Mouse (Mus musculus) left cerebral cortex, postnatal 36 days (tissue): ENCODE measurements around the gene Omg. TPM values are rescaled to one million over a fixed set of nuclear protein-coding genes. Genes with fewer than 3 reads are reported as not detected.

Experiments
- DNase-seq, 2 experiments: peaks; one replicate each; pipeline ENCODE4 v3.0.0; 2021 to 2022; ENCODE audit warnings: low spot score in 2 of 2, mixed read lengths in 1 of 2
- intact Hi-C: fragments of 180-260 bp; cut with DNase I; formaldehyde crosslinking; loops from one replicate; pipeline ENCODE4 v1.15.1; 2025
- total RNA-seq, 2 experiments: library from RNA; stranded (reverse); gene quantifications; 2 replicates each; pipeline ENCODE4 v1.2.3; 2021

The Omg gene
- total RNA-seq, 2 experiments from 2014 or later, result 113 to 132 TPM

GRCm38 (mm10) chr11:79519878-79520291 is 16.0 kb upstream of the Omg start:
- peak in 1 of 2 experiments; percentile 20 for DNase-seq
- intact Hi-C loops, result no loop called here

DNA sequence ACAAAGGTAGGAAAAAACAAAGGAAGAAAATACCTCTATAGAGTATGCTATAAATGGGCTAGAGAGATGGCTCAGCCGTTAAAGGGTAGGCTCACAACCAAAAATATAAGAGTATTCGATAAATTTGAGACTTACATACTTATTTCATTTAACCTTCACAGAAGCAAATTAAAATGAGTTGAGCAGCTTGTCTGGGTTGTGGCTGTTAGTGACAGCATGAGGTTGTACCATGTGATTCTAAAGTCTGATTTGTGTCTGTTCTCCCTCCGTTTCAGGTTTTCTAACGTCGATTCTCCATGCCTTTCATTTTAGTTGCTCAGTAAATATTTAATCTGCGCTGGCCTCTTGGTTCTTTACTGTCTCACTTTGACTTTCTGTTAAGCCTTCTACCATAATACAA is 15.4 kb upstream of the Omg start:
- intact Hi-C loops, result no loop called here
- no peak for DNase-seq

- DNase-seq, result no peak
- intact Hi-C loops, result no loop called here
Observed at GRCm38 (mm10) chr11:79515798-79516197, 11.9 kb upstream of the Omg start.

DNA sequence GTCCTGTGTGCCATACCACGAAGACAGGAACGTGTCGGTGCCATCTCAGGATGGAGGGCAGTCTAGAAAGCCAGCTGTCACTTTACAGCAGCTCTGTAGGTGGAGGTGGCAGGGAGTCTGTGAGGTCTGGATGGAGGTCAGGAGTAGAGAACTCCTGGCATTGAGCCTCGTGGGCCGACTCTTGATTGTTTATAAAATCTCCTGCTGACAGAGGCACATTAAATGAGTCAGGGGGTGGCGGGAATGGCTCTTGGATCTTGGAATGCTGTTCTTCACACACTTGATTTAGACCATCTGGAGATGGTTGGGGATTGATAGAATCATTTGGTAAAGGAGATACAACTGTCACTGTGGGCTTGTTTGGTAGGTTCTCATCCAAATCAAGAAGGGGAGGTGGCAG is 11.4 kb upstream of the Omg start:
- intact Hi-C loops, result no loop called here
- no peak for DNase-seq

- DNase-seq, result no peak
- intact Hi-C loops, result no loop called here
Observed at GRCm38 (mm10) chr11:79511970-79512369, 8.1 kb upstream of the Omg start.

DNA sequence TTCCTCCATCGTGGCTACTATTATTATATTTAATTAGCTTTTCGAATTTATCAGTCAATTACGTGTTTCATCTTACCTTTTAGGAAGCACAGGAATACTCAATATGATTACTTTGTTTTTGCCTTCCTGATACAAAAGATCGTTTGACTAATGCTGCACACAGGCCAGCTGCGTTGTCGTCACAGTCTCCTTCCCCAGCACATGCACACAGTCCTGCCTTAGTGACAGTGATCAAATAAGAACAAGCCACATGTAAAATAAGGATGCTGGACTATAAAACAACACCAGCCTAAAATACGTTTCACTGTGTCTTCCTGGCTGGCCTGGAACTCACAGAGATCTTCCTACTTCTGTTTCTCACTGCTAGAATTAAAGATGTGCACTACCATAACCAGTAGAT is 622 bp upstream of the Omg start:
- intact Hi-C loops, result loop anchor here (5.0 kb wide), 1 partner anchor 37 kb away; no protein-coding TSS in a partner anchor
- DNase-seq, result no peak

DNA sequence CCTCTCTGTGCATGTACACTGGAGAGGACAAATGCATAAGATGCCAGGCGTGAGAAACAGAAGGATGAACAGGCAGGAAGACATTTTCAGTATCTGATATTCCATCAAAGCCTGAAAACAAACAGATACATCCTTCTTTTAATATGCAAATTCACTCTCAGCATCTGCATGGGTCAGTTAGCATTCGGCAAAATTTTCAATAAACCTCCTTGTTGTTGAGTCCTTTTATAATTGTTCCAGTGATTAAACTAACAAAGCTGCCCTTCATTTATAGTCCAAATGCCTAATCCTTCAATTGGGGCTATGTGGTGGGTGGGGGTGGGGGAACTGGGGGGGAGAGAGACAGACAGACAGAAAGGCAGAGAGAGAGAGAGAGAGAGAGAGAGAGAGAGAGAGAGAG is 967 bp downstream of the Omg start:
- DNase-seq, result no peak
- intact Hi-C loops, result loop anchor here (5.0 kb wide), 1 partner anchor 36 kb away; no protein-coding TSS in a partner anchor

- DNase-seq, result no peak
- intact Hi-C loops, result no loop called here
Observed at GRCm38 (mm10) chr11:79494976-79495800, 8.7 kb downstream of the Omg start.

DNA sequence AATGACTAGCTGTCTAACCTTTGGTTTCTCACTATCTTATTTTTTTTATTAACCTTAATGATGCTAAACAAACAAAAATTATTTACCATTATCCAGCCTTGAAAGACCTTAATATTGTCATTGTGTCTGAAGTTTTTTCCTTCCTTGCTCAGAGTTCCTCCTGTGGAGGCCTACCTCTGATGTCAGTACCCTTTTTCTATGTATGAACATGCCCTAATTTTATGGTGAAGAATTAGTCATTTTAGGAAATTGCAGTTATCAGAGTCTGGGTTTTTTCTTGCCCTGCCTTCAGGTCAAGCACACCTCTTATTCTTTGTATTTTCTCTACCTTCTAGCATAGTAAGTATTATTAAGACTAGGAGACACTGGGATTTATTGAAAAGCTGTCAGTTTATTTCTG is 19.2 kb downstream of the Omg start:
- no peak for DNase-seq
- intact Hi-C loops, result no loop called here

DNA sequence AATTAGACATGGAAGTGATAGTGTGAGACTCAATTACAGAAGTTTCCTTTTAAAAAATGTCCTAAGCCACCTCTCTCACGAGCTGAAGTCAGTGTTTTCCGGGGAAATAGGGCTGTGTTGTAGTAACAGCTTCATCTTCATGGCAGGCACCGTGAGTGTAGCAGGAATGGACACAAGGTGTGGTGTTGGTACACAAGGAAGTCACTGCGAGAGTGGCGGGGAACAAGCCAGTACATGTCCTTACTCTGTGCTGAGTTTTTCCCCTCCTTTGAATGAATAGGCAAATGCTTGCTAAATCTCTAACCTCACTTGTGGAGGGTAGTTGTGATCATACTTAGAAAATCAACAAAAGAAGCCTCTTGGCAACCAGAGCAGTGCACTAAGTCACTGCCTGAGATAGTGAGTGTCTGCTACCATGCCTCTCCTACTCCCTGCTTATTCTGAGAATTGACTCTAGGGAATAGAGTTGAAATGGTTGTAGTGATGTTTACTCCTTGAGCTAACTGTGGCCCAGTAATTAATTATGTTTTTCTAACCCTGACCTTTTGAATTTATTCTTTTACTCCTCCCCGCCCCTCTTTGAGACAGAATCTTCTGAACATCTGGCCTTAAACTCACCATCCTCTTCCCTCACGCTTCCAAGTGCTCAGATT is 19.9 kb downstream of the Omg start:
- intact Hi-C loops, result no loop called here
- DNase-seq, result no peak

DNA sequence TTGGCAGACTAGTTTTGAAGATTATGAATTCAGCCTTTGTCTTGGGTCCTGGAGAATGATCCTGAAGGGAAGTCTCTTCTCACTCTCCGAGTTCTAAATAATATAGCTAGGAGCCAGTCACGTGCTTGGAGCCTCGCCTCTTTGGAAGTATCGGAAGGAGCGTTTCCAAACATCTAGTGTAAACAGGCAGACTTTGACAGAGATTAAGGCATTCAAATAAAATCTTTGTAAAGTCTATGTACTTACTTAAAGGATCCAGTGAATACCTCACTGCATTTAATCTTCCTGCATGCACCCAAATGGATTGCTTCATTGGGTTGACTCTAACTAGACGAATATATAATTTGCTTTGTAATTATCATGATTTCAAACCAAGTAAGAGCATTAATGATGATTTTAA is 20.5 kb downstream of the Omg start:
- intact Hi-C loops, result no loop called here
- DNase-seq, result no peak

DNA sequence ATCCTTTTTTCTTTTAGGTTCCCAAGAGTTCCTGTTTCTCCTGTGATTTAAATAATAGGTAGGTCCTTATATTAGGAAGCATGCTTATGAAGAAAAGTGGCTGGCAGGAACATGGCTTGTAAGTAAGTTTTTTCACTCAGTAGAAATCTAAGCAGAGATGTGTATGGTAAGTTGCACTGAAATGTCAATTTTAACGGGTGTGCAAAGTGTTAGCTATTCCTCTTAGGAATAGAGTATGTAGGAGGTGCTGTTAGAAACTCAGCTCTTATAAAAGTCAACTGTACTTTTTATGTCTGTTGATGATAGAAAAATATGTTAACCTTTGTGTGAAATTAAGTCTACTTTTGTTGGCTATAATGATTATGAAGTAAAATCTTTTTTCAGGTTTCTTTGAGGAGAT is 35.8 kb downstream of the Omg start:
- no peak for DNase-seq
- intact Hi-C loops, result loop anchor here (5.0 kb wide), 1 partner anchor 34 kb away; the partner anchor contains the start of gene Omg

DNA sequence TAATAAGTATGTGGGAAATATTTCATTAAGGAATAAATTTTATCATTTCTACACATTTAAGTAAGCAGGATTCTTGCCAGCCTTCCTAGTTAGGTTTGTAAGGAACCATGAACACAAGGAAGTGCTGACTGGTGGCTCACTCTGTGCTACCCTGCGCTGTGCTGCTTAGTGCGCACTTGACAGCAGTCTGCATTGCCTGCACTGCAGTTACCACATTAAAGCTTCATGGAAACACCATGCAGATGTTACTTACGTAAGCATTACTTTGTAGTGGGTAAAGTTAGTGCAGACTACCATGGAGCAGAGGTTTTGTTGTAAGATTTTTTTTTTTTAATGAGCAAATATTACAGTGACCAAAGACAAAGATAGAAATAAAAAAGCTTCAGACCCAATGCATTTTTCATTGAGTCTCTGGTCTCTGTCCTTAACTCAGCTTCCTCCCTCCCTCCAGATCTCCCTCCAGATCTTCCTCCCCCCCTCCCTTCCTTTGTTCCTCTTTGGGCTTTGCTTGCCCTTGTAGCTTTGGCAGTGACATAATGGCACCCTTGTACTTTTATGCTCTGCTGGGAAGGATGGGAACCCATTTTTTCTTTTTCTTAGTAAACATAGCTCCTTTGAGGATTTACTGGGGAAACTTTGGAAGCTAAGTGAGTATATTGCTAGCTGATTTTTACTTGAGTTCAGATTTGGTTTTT is 43.0 kb downstream of the Omg start:
- intact Hi-C loops, result no loop called here
- DNase-seq, result no peak

- DNase-seq, result no peak
- intact Hi-C loops, result no loop called here
Observed at GRCm38 (mm10) chr11:79459846-79460245, 44.0 kb downstream of the Omg start.

GRCm38 (mm10) chr11:79457928-79458327 is 46.0 kb downstream of the Omg start:
- no peak for DNase-seq
- intact Hi-C loops, result no loop called here

DNA sequence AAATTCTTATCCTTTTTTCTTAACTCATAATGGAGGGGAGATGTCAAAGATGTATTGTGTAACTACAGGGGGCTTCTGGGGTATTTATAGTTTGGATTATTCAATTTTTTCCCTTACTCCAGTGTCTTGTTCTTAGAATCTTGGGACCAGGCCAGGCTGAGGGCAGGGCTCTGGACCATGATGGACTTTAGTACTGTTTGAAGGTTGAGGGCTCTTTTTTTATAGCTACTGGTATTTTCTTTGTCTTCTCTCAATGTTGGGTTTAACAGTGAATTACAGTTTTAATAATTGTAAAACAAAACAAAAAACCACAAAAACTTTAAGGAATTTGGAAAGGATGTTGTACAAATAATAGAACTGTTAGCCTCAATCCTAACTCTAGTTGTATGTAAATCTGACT is 50.9 kb downstream of the Omg start:
- intact Hi-C loops, result no loop called here
- no peak for DNase-seq

Other genes with a start within 250 kb of the Omg start
- 10 to 100 TPM; 54.0 to 84.7 TPM for gene Wsb1, start 249.4 kb downstream of the Omg start, total RNA-seq
- under 1 TPM in 1 of 2 experiments, not detected in 1; 0.97 TPM for gene Gm9964, start 207.2 kb downstream of the Omg start, total RNA-seq
- gene Nf1, start 164.4 kb downstream of the Omg start, total RNA-seq, result 100 to 1,000 TPM; 111 to 130 TPM
- under 1 TPM; 0.32 to 0.63 TPM for gene Evi2b, start 19.7 kb upstream of the Omg start, total RNA-seq
- not detected for gene Evi2, start 26.5 kb upstream of the Omg start, total RNA-seq
- 10 to 100 TPM; 13.6 to 18.8 TPM for gene Evi2a, start 26.5 kb upstream of the Omg start, total RNA-seq
- 100 to 1,000 TPM; 247 to 269 TPM for gene Rab11fip4, start 87.1 kb upstream of the Omg start, total RNA-seq